Mouse (Mus musculus) heart, adult 2 months (tissue): ENCODE results near the gene Tomm6.
A peak's percentile ranks its signal among the peaks of the same experiment; 100 is the strongest.

Experiments
- CTCF ChIP-seq: fragments of 200-600 bp; IDR thresholded peaks from 2 replicates; pipeline ENCODE4 v1.8.1; 2022; ENCODE audit warnings: antibody characterized with exemption, mild to moderate bottlenecking, moderate library complexity
- POLR2A ChIP-seq: fragments of 200-500 bp; IDR thresholded peaks from 2 replicates; pipeline ENCODE4 v1.6.1; 2011; ENCODE audit warnings: mild to moderate bottlenecking, low read depth, low read length, control low read depth; ENCODE audit not compliant: insufficient read depth

DNA sequence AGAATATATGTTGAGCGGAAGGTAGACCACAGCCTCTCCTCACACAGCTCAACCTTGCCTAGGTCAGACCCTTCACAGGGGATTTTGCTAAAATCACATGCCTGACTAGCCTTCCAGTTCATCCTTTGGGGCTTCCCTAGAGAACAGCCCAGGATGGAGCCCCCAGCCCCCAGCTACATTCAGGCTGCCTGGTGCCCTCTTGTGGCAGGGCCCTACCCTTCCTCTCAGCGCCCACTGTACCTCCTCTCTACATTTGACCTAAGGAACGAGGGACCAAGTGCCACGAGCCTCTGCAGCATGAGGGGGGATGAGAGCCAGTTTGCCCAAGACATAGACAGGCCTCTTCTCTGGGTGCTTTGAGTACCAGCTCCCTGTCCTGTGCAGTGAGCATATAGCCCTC is 16.5 kb upstream of the Tomm6 start:
- TF ChIP-seq POLR2A: no peak
- TF ChIP-seq CTCF: peak; percentile 41
